Mouse (Mus musculus): ENCODE results near the gene Ubxn11.

Gene Ubxn11

GRCm38 (mm10) chr4:134091225-134091529, 11.2 kb upstream of the Ubxn11 start:
- DNase-seq = no peak

- peak; percentile 32 for DNase-seq
Measured at GRCm38 (mm10) chr4:134092382-134093288, 9.7 kb upstream of the Ubxn11 start.

- no peak for DNase-seq
Measured at GRCm38 (mm10) chr4:134094004-134094564, 8.3 kb upstream of the Ubxn11 start.

- DNase-seq = no peak
Measured at GRCm38 (mm10) chr4:134094923-134095547, 7.3 kb upstream of the Ubxn11 start, which contains the start of gene Cd52. TSS of gene Cd52 (minus strand) at chr4:134095082.

GRCm38 (mm10) chr4:134096120-134096519, 6.2 kb upstream of the Ubxn11 start:
- DNase-seq = no peak

GRCm38 (mm10) chr4:134097015-134097608, 5.3 kb upstream of the Ubxn11 start:
- DNase-seq = no peak

- DNase-seq = no peak
Measured at GRCm38 (mm10) chr4:134098628-134099027, 3.7 kb upstream of the Ubxn11 start.

- DNase-seq = no peak
Measured at GRCm38 (mm10) chr4:134100245-134100644, 2.1 kb upstream of the Ubxn11 start.

- DNase-seq = no peak
Measured at GRCm38 (mm10) chr4:134102742-134103119, 361 bp downstream of the Ubxn11 start.

- DNase-seq = no peak
Measured at GRCm38 (mm10) chr4:134106105-134106504, 3.7 kb downstream of the Ubxn11 start.

GRCm38 (mm10) chr4:134107730-134108129, 5.4 kb downstream of the Ubxn11 start:
- no peak for DNase-seq

- no peak for DNase-seq
Measured at GRCm38 (mm10) chr4:134108196-134108595, 5.8 kb downstream of the Ubxn11 start.

GRCm38 (mm10) chr4:134110653-134111052, 8.3 kb downstream of the Ubxn11 start:
- no peak for DNase-seq

GRCm38 (mm10) chr4:134112403-134112802, 10.0 kb downstream of the Ubxn11 start:
- DNase-seq = no peak

- DNase-seq = no peak
Measured at GRCm38 (mm10) chr4:134113356-134113994, 11.1 kb downstream of the Ubxn11 start.

GRCm38 (mm10) chr4:134114038-134114437, 11.7 kb downstream of the Ubxn11 start:
- DNase-seq = no peak

GRCm38 (mm10) chr4:134115215-134116144, 13.1 kb downstream of the Ubxn11 start:
- no peak for DNase-seq

GRCm38 (mm10) chr4:134116501-134116900, 14.1 kb downstream of the Ubxn11 start:
- DNase-seq = no peak

- DNase-seq = no peak
Measured at GRCm38 (mm10) chr4:134117012-134117411, 14.6 kb downstream of the Ubxn11 start.

- DNase-seq = no peak
Measured at GRCm38 (mm10) chr4:134118126-134118800, 15.9 kb downstream of the Ubxn11 start.

- no peak for DNase-seq
Measured at GRCm38 (mm10) chr4:134119042-134119441, 16.7 kb downstream of the Ubxn11 start.

Measured in right cerebral cortex, postnatal 4 days (tissue).